Mouse (Mus musculus): ENCODE data around the gene Ubl3. TPM values are rescaled to one million over a fixed set of nuclear protein-coding genes. Genes with fewer than 3 reads are reported as not detected.

The Ubl3 gene
- 68.8 and 76.0 TPM in 2 replicates for polyA plus RNA-seq (2015; fragmentation: Nextera tagmentation; extraction: Ambion mirVana)

GRCm38 (mm10) chr5:148552187-148553071 lies at the start of gene Ubl3:
Gene Ubl3 (minus strand): TSS chr5:148552789.
- Histone ChIP-seq H3K4me3 (replicated peaks) (peak within 1 kb of the TSS; percentile 77), H3K36me3 (no peaks in the 10 kb centered on the region), H3K4me2 (peak within 1 kb of the TSS; percentile 83), H3K9ac (peak within 1 kb of the TSS; percentile 83), H3K27me3 (0 out of 2 replicates have a peak, but pooled peaks cover 5% of the 10 kb centered on the region), H3K27ac (peak within 1 kb of the TSS; percentile 99), H3K9me3 (replicated peaks) (no peaks in the 10 kb centered on the region), H3K4me1 (peaks cover 42% of the 10 kb centered on the region)
- ATAC-seq (replicated peaks; ENCODE audit: low FRiP score), result peak; percentile 97
- WGBS, result under 1% methylated on average over 94 of the region's 95 CpGs

GRCm38 (mm10) chr5:148598376-148598775 lies 45.8 kb upstream of the Ubl3 start:
- peak; percentile 83 for ATAC-seq (replicated peaks; ENCODE audit: low FRiP score)
- WGBS, result 36% methylated on average over 9 of the region's 9 CpGs
- H3K4me3 ChIP-seq (replicated peaks), result no peak overlapping the region
- H3K27me3 ChIP-seq, result no peaks in the 10 kb centered on the region
- no peaks in the 10 kb centered on the region for H3K36me3 ChIP-seq
- no peak overlapping the region for H3K4me2 ChIP-seq
- 0 out of 2 replicates have a peak overlapping the region, but pooled peaks have one; percentile 57 for H3K27ac ChIP-seq
- H3K4me1 ChIP-seq, result peaks cover 22% of the 10 kb centered on the region
- H3K9me3 ChIP-seq (replicated peaks), result no peaks in the 10 kb centered on the region
- H3K9ac ChIP-seq, result no peak overlapping the region

GRCm38 (mm10) chr5:148596086-148596753 lies 43.6 kb upstream of the Ubl3 start:
- Histone ChIP-seq H3K4me2 (no peak overlapping the region), H3K4me3 (replicated peaks) (no peak overlapping the region), H3K27ac (no peak overlapping the region), H3K36me3 (no peaks in the 10 kb centered on the region), H3K9me3 (replicated peaks) (no peaks in the 10 kb centered on the region), H3K27me3 (no peaks in the 10 kb centered on the region), H3K9ac (no peak overlapping the region), H3K4me1 (peaks cover 24% of the 10 kb centered on the region)
- no peak for ATAC-seq (replicated peaks; ENCODE audit: low FRiP score)
- 85% methylated on average over 15 of the region's 15 CpGs for WGBS

DNA sequence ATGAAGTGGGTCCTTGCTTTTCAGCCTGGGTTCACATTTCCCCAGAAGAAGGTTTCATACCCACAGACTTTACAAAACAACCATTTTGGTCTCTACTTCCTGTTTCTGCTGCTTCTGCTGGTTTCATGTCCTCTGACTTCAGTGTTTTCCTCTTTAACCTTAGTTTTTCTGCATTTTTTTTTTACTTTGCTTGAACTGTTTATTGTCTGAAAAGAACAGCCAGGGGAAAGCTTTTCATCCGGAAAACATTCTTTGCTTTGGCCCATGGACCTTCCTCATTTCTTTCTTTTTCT lies 42.8 kb upstream of the Ubl3 start:
- H3K27me3 ChIP-seq, result no peaks in the 10 kb centered on the region
- no peak overlapping the region for H3K4me2 ChIP-seq
- H3K4me3 ChIP-seq (replicated peaks), result no peak overlapping the region
- no peak overlapping the region for H3K9ac ChIP-seq
- H3K36me3 ChIP-seq, result no peaks in the 10 kb centered on the region
- no peaks in the 10 kb centered on the region for H3K9me3 ChIP-seq (replicated peaks)
- no peak for ATAC-seq (replicated peaks; ENCODE audit: low FRiP score)
- H3K27ac ChIP-seq, result no peak overlapping the region
- peaks cover 21% of the 10 kb centered on the region for H3K4me1 ChIP-seq
- WGBS, result 70% methylated on average over 1 of the region's 1 CpGs

- no peak overlapping the region for H3K4me2 ChIP-seq
- H3K4me1 ChIP-seq, result peaks cover 21% of the 10 kb centered on the region
- no peak for ATAC-seq (replicated peaks; ENCODE audit: low FRiP score)
- H3K27ac ChIP-seq, result no peak overlapping the region
- H3K27me3 ChIP-seq, result no peaks in the 10 kb centered on the region
- H3K4me3 ChIP-seq (replicated peaks), result no peak overlapping the region
- WGBS, result 91% methylated on average over 3 of the region's 3 CpGs
- H3K9me3 ChIP-seq (replicated peaks), result no peaks in the 10 kb centered on the region
- H3K36me3 ChIP-seq, result no peaks in the 10 kb centered on the region
- no peak overlapping the region for H3K9ac ChIP-seq
Measured at GRCm38 (mm10) chr5:148594693-148595458, 42.3 kb upstream of the Ubl3 start.

GRCm38 (mm10) chr5:148593607-148594006 lies 41.0 kb upstream of the Ubl3 start:
- H3K27me3 ChIP-seq, result no peaks in the 10 kb centered on the region
- H3K9me3 ChIP-seq (replicated peaks), result no peaks in the 10 kb centered on the region
- H3K36me3 ChIP-seq, result no peaks in the 10 kb centered on the region
- WGBS, result 60% methylated on average over 4 of the region's 4 CpGs
- no peak overlapping the region for H3K4me2 ChIP-seq
- no peak for ATAC-seq (replicated peaks; ENCODE audit: low FRiP score)
- H3K4me1 ChIP-seq, result peaks cover 13% of the 10 kb centered on the region; the same call in 1 of the 2 replicates
- H3K27ac ChIP-seq, result no peak overlapping the region
- no peak overlapping the region for H3K4me3 ChIP-seq (replicated peaks)
- H3K9ac ChIP-seq, result no peak overlapping the region

DNA sequence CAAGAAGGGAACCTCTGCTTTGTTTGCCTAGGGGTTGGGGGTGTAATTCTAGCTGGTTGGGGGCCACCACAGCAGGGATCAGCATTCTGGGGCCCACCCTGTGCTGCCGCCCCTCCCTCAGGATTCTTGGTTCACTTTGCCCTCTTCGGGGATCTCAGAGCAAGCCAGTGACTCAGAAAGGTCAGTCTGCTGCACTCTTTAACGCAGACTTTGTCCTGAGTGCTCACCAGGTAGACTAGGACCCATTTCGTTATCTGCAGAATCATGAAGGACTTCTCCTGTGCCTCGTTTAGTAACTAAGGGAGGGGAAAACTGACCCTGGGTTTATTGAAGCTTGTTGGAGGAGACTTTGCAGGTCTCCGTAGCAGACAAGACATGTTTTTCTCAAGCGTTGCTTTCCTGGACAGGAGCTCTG lies 38.9 kb upstream of the Ubl3 start:
- no peak overlapping the region for H3K4me3 ChIP-seq (replicated peaks)
- WGBS, result 44% methylated on average over 7 of the region's 7 CpGs
- H3K4me2 ChIP-seq, result no peak overlapping the region
- H3K27me3 ChIP-seq, result no peaks in the 10 kb centered on the region
- H3K4me1 ChIP-seq, result 0 out of 2 replicates have a peak, but pooled peaks cover 3% of the 10 kb centered on the region
- ATAC-seq (replicated peaks; ENCODE audit: low FRiP score), result 0 out of 2 replicates have a peak, but pooled peaks have one; percentile 36
- no peak overlapping the region for H3K9ac ChIP-seq
- H3K27ac ChIP-seq, result no peak overlapping the region
- no peaks in the 10 kb centered on the region for H3K36me3 ChIP-seq
- H3K9me3 ChIP-seq (replicated peaks), result no peaks in the 10 kb centered on the region

- no peaks in the 10 kb centered on the region for H3K27me3 ChIP-seq
- no peak overlapping the region for H3K4me2 ChIP-seq
- no peaks in the 10 kb centered on the region for H3K9me3 ChIP-seq (replicated peaks)
- H3K4me3 ChIP-seq (replicated peaks), result no peak overlapping the region
- H3K4me1 ChIP-seq, result 0 out of 2 replicates have a peak, but pooled peaks cover 3% of the 10 kb centered on the region
- no peak for ATAC-seq (replicated peaks; ENCODE audit: low FRiP score)
- no peaks in the 10 kb centered on the region for H3K36me3 ChIP-seq
- no peak overlapping the region for H3K9ac ChIP-seq
- H3K27ac ChIP-seq, result no peak overlapping the region
- WGBS, result 71% methylated on average over 19 of the region's 20 CpGs
Measured at GRCm38 (mm10) chr5:148590603-148591447, 38.2 kb upstream of the Ubl3 start.

- WGBS, result 85% methylated on average over 3 of the region's 3 CpGs
- Histone ChIP-seq H3K4me2 (no peak overlapping the region), H3K4me3 (replicated peaks) (no peak overlapping the region), H3K9me3 (replicated peaks) (no peaks in the 10 kb centered on the region), H3K36me3 (no peaks in the 10 kb centered on the region), H3K9ac (no peak overlapping the region), H3K27ac (no peak overlapping the region), H3K27me3 (no peaks in the 10 kb centered on the region), H3K4me1 (0 out of 2 replicates have a peak, but pooled peaks cover 3% of the 10 kb centered on the region)
- ATAC-seq (replicated peaks; ENCODE audit: low FRiP score), result no peak
Measured at GRCm38 (mm10) chr5:148588987-148589386, 36.4 kb upstream of the Ubl3 start.

GRCm38 (mm10) chr5:148588142-148588650 lies 35.6 kb upstream of the Ubl3 start:
- Histone ChIP-seq H3K9me3 (replicated peaks) (no peaks in the 10 kb centered on the region; the same call in 1 of the 2 replicates), H3K4me1 (0 out of 2 replicates have a peak, but pooled peaks cover 3% of the 10 kb centered on the region), H3K36me3 (no peaks in the 10 kb centered on the region), H3K4me2 (no peak overlapping the region), H3K27me3 (no peaks in the 10 kb centered on the region), H3K27ac (no peak overlapping the region), H3K9ac (no peak overlapping the region), H3K4me3 (replicated peaks) (no peak overlapping the region)
- ATAC-seq (replicated peaks; ENCODE audit: low FRiP score), result no peak
- WGBS, result 72% methylated on average over 6 of the region's 6 CpGs
